Mouse (Mus musculus): ENCODE measurements at regions not wholly inside any gene's neighbourhood (a gene's known extent, or its start where the extent isn't known, plus 50 kb on each side); places are given as distances from the start of the nearest gene placed in this dataset.
A peak's percentile ranks its signal among the peaks of the same experiment; 100 is the strongest.

DNA sequence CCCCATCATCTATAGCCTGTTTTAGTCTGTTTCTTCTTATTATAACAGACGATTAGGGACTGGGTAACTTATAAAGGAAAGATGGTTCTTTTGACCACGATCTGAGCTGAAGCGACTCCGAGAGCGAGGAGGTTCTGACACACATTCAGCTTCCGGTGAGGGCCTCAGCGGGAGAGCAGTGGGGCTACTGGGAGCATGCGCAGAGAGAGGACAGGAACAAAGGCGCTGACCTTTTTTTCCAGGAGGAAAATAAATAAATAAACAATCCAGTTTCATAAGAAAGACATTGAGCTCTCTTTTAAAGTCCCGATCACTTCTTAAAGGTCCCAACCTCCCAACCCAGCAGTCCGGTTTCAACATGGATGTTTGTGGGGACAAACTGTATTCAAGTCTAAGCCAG is 230.6 kb downstream of the Dact1 start:
- Histone ChIP-seq H3K4me3 (ENCODE audit: control insufficient read depth, low read depth, low read length) (peak overlapping the region; percentile 53), H3K36me3 (ENCODE audit: control insufficient read depth, insufficient read depth, low read length) (no peaks in the 10 kb centered on the region), H3K4me1 (ENCODE audit: control insufficient read depth, insufficient read depth, low read length) (no peaks in the 10 kb centered on the region), H3K27me3 (ENCODE audit: control insufficient read depth, insufficient read depth, low read length) (no peaks in the 10 kb centered on the region), H3K27ac (ENCODE audit: control insufficient read depth, insufficient read depth, low read depth, low read length) (peak overlapping the region; percentile 32; the same call in 1 of the 2 replicates)
- TF ChIP-seq POLR2A (IDR thresholded peaks at IDR 0.05; ENCODE audit: control insufficient read depth, low read depth, low read length) = peak; percentile 60; the same call in 1 of the 2 replicates
- TF ChIP-seq CTCF (IDR thresholded peaks at IDR 0.05; ENCODE audit: control insufficient read depth, insufficient read depth, insufficient replicate concordance, low read depth, low read length) = no peak

DNA sequence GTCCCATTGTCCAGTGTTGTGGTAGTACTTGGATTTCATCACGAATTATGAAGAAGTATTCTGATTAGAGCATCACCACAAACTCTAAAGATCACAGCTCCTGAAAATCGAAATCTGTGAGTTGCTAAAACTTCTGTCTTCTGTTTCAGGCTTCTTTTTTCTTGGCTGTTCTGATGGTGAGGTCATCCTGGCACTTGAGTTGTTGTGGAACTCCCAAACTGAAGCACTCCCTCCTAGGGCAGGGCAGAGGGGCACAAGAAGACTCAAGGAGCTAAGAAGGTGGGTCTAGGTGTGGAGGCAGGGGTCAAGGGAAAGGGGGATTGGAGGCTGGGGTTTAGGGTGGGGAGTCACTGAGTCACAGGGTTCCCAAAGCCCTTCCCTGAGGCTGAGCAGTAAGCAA is 232.3 kb downstream of the Dact1 start:
- Histone ChIP-seq H3K27ac (ENCODE audit: control insufficient read depth, insufficient read depth, low read depth, low read length) (no peak overlapping the region), H3K36me3 (ENCODE audit: control insufficient read depth, insufficient read depth, low read length) (no peaks in the 10 kb centered on the region), H3K4me1 (ENCODE audit: control insufficient read depth, insufficient read depth, low read length) (no peaks in the 10 kb centered on the region), H3K4me3 (ENCODE audit: control insufficient read depth, low read depth, low read length) (no peak overlapping the region), H3K27me3 (ENCODE audit: control insufficient read depth, insufficient read depth, low read length) (no peaks in the 10 kb centered on the region)
- TF ChIP-seq CTCF (IDR thresholded peaks at IDR 0.05; ENCODE audit: control insufficient read depth, insufficient read depth, insufficient replicate concordance, low read depth, low read length) (no peak), POLR2A (IDR thresholded peaks at IDR 0.05; ENCODE audit: control insufficient read depth, low read depth, low read length) (no peak)

DNA sequence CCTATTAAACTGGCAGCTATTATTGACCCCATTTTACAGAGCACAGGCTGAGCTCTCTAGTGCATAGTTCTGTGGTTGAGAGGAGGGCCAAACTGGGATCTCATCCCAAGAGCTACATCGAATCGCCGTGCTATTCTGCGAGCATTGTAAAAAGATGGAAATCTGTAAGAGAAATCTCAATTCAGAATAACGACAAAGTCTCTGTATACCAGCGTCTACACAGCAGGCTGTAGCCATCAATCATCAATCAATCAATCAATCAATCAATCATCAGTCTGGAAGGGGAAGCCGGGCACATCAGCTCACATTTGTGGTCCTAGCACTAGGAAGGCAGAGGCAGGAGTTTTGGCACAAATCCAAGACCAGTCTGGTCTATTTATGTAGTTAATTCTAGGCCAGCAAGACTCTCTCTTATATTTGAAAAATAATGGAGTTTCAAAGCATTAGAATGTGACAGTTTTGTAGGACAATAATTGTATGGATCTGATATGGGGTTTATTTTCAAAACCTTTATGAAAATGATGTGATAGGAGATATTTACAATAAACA is 234.0 kb downstream of the Dact1 start:
- Histone ChIP-seq H3K36me3 (ENCODE audit: control insufficient read depth, insufficient read depth, low read length) (no peaks in the 10 kb centered on the region), H3K27ac (ENCODE audit: control insufficient read depth, insufficient read depth, low read depth, low read length) (no peak overlapping the region), H3K4me1 (ENCODE audit: control insufficient read depth, insufficient read depth, low read length) (no peaks in the 10 kb centered on the region), H3K27me3 (ENCODE audit: control insufficient read depth, insufficient read depth, low read length) (no peaks in the 10 kb centered on the region), H3K4me3 (ENCODE audit: control insufficient read depth, low read depth, low read length) (no peak overlapping the region)
- TF ChIP-seq POLR2A (IDR thresholded peaks at IDR 0.05; ENCODE audit: control insufficient read depth, low read depth, low read length) (no peak), CTCF (IDR thresholded peaks at IDR 0.05; ENCODE audit: control insufficient read depth, insufficient read depth, insufficient replicate concordance, low read depth, low read length) (no peak)

DNA sequence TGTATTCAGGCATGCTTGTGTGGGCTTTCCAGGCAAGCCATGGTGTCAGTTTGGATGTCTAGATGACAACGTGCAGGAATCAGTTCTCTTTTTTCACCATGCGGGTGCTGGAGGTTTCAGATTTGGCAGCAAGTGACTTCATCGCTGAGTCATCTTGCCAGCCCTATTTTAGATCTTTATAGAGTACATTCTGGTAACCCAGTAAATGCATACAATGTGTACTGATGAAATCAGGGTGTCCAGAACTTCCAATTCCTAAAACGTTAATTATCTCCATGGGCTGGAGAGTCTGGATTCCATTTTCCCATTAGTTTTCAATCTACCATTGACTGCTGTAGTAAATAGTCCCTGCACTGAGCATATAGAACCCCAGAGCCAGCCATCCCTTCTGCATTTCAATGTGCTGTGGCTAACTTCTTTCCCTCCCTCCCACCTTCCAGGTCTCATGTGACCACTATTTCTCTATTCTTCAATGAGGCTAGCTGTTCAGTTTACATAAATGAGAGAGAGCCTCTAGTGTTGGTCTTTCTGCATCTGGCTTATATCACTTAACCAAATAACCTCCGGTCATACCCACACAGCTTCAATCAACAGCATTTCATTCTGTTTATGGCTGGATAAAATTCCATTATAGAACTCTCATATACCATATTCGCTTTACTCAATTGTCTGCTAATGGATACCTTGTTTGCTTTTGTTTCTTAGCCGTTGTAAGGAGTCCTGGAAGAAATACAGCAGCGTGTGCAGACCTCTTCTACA is 234.9 kb downstream of the Dact1 start:
- TF ChIP-seq CTCF (IDR thresholded peaks at IDR 0.05; ENCODE audit: control insufficient read depth, insufficient read depth, insufficient replicate concordance, low read depth, low read length) = no peak
- no peak for TF ChIP-seq POLR2A (IDR thresholded peaks at IDR 0.05; ENCODE audit: control insufficient read depth, low read depth, low read length)
- Histone ChIP-seq H3K4me1 (ENCODE audit: control insufficient read depth, insufficient read depth, low read length) (no peaks in the 10 kb centered on the region), H3K36me3 (ENCODE audit: control insufficient read depth, insufficient read depth, low read length) (no peaks in the 10 kb centered on the region), H3K27ac (ENCODE audit: control insufficient read depth, insufficient read depth, low read depth, low read length) (no peak overlapping the region), H3K27me3 (ENCODE audit: control insufficient read depth, insufficient read depth, low read length) (no peaks in the 10 kb centered on the region), H3K4me3 (ENCODE audit: control insufficient read depth, low read depth, low read length) (no peak overlapping the region)

DNA sequence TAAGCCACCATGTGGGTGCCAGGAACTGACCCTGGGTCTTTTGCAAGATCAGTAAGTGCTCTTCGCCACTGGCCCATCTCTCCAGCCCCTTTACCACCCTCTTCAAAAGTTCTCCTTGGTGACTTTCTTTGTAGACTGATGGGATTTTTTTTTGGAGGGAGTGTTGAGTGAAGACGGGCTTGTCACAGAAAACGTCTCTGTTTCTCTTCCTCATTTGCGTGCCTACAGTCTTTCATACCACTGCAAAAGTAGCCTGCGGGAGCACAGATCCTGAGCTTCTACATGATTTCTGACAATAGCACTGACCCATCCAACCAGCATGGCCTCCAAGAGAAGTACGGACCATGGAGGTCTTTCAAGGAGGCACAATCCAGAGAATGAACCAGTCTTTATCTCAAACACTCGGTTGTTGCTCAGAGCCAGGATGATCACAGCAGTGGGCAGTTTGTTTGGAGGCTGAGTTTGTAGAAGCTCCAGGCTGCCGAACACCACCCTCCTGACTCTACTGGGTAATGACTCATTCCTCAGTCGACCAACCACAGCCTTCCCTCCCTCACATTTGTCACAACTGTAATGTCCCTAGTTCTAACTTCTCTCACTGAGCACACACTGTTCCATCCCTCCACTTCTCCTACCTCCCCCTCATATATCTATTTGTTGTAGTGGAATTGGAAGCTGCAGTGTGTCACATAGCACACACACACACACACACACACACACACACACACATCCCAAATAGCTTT is 237.0 kb downstream of the Dact1 start:
- TF ChIP-seq POLR2A (IDR thresholded peaks at IDR 0.05; ENCODE audit: control insufficient read depth, low read depth, low read length) (no peak), CTCF (IDR thresholded peaks at IDR 0.05; ENCODE audit: control insufficient read depth, insufficient read depth, insufficient replicate concordance, low read depth, low read length) (no peak)
- Histone ChIP-seq H3K4me1 (ENCODE audit: control insufficient read depth, insufficient read depth, low read length) (no peaks in the 10 kb centered on the region), H3K36me3 (ENCODE audit: control insufficient read depth, insufficient read depth, low read length) (no peaks in the 10 kb centered on the region), H3K4me3 (ENCODE audit: control insufficient read depth, low read depth, low read length) (no peak overlapping the region), H3K27ac (ENCODE audit: control insufficient read depth, insufficient read depth, low read depth, low read length) (no peak overlapping the region), H3K27me3 (ENCODE audit: control insufficient read depth, insufficient read depth, low read length) (no peaks in the 10 kb centered on the region)

DNA sequence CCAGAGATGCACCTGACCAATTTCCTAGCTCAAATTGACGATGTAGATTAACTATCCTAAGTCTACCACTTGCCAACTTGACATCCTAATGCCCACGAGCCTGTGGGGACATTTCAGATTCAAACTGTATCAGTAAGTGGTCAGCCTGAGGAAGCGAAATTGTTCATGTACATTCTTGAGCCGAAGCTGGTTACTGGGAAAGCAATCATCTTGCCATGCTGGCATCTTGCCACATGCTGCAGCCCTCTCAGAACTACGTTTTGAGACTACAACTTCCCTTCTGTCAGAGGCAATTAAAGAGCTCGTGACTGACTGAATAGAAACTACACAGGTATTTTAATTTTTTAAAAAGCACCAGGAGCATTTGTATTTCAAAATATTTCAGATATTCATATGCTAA is 239.7 kb downstream of the Dact1 start:
- no peak for TF ChIP-seq POLR2A (IDR thresholded peaks at IDR 0.05; ENCODE audit: control insufficient read depth, low read depth, low read length)
- no peak for TF ChIP-seq CTCF (IDR thresholded peaks at IDR 0.05; ENCODE audit: control insufficient read depth, insufficient read depth, insufficient replicate concordance, low read depth, low read length)
- Histone ChIP-seq H3K4me1 (ENCODE audit: control insufficient read depth, insufficient read depth, low read length) (no peaks in the 10 kb centered on the region), H3K36me3 (ENCODE audit: control insufficient read depth, insufficient read depth, low read length) (no peaks in the 10 kb centered on the region), H3K27me3 (ENCODE audit: control insufficient read depth, insufficient read depth, low read length) (no peaks in the 10 kb centered on the region), H3K27ac (ENCODE audit: control insufficient read depth, insufficient read depth, low read depth, low read length) (no peak overlapping the region), H3K4me3 (ENCODE audit: control insufficient read depth, low read depth, low read length) (no peak overlapping the region)

DNA sequence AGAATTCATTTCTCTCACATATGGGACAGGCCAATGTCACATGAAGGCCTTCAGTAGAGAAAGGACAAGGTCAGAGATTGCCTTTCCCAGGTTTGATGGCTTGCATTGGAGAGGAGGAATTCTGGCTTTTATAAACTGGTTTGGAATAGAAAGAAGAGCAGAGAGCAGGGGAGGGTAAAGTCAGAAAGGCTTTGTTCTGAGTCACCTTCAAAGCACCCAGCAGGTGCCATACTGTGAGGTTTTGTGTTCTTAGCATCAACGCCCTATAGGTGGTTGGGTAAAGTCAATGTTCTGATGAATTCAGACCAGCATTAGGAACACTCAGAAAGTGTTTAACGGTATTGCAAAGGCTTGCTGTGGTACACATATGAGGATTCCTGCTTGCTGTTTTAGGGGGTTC is 244.5 kb downstream of the Dact1 start:
- H3K4me1 ChIP-seq (ENCODE audit: control insufficient read depth, insufficient read depth, low read length) = no peaks in the 10 kb centered on the region
- no peak overlapping the region for H3K4me3 ChIP-seq (ENCODE audit: control insufficient read depth, low read depth, low read length)
- H3K36me3 ChIP-seq (ENCODE audit: control insufficient read depth, insufficient read depth, low read length) = no peaks in the 10 kb centered on the region
- no peaks in the 10 kb centered on the region for H3K27me3 ChIP-seq (ENCODE audit: control insufficient read depth, insufficient read depth, low read length)
- H3K27ac ChIP-seq (ENCODE audit: control insufficient read depth, insufficient read depth, low read depth, low read length) = no peak overlapping the region
- no peak for TF ChIP-seq CTCF (IDR thresholded peaks at IDR 0.05; ENCODE audit: control insufficient read depth, insufficient read depth, insufficient replicate concordance, low read depth, low read length)
- no peak for TF ChIP-seq POLR2A (IDR thresholded peaks at IDR 0.05; ENCODE audit: control insufficient read depth, low read depth, low read length)
